Mouse (Mus musculus) heart, embryonic 10.5 days (tissue): ENCODE results near the gene Olfr157. TPM values are rescaled to one million over a fixed set of nuclear protein-coding genes. Genes with fewer than 3 reads are reported as not detected.

Experiments
- polyA plus RNA-seq: library from polyadenylated mRNA; unstranded; fragments of >200 nt; fragmentation: Nextera tagmentation; extraction: Ambion mirVana; gene quantifications from 2 replicates; pipeline ENCODE4 v1.2.1, GENCODE M21; 2016

Gene Olfr157
- polyA plus RNA-seq, 1 experiment from 2014 or later, result not detected

Other genes with a start within 250 kb of the Olfr157 start
- 5.5 and 5.6 TPM in 2 replicates for gene Npr2, start 208.3 kb downstream of the Olfr157 start, polyA plus RNA-seq
- 0.63 and 2.0 TPM in 2 replicates for gene Spag8, start 186.6 kb downstream of the Olfr157 start, polyA plus RNA-seq
- 101 and 117 TPM in 2 replicates for gene Hint2, start 183.7 kb downstream of the Olfr157 start, polyA plus RNA-seq
- gene Tmem8b, start 171.2 kb downstream of the Olfr157 start, polyA plus RNA-seq, result 2.7 and 3.3 TPM in 2 replicates
- 1.7 and 1.9 TPM in 2 replicates for gene Fam221b, start 171.1 kb downstream of the Olfr157 start, polyA plus RNA-seq
- gene Olfr70, start 139.4 kb downstream of the Olfr157 start, polyA plus RNA-seq, result not detected in 2 replicates
- not detected in 2 replicates for gene Olfr71, start 129.9 kb downstream of the Olfr157 start, polyA plus RNA-seq
- gene Hrct1, start 113.0 kb downstream of the Olfr157 start, polyA plus RNA-seq, result 0.53 and 0.92 TPM in 2 replicates
- 0.16 and 0.23 TPM in 2 replicates for gene Spaar, start 110.2 kb downstream of the Olfr157 start, polyA plus RNA-seq
- gene Olfr159, start 69.2 kb downstream of the Olfr157 start, polyA plus RNA-seq, result not detected in 2 replicates
- not detected in 2 replicates for gene Olfr156, start 16.3 kb downstream of the Olfr157 start, polyA plus RNA-seq
- gene Olfr155, start 11.4 kb upstream of the Olfr157 start, polyA plus RNA-seq, result not detected in 2 replicates
- gene Reck, start 35.3 kb upstream of the Olfr157 start, polyA plus RNA-seq, result 11.0 and 17.4 TPM in 2 replicates
- 114 and 119 TPM in 2 replicates for gene Glipr2, start 117.2 kb upstream of the Olfr157 start, polyA plus RNA-seq
- gene Ccin, start 143.3 kb upstream of the Olfr157 start, polyA plus RNA-seq, result not detected in 2 replicates
- 156 and 170 TPM in 2 replicates for gene Clta, start 164.3 kb upstream of the Olfr157 start, polyA plus RNA-seq
- gene Gne, start 244.0 kb upstream of the Olfr157 start, polyA plus RNA-seq, result 27.8 and 38.6 TPM in 2 replicates